Mouse (Mus musculus): ENCODE measurements around the gene Itga2.

GRCm38 (mm10) chr13:114840545-114840944, 91.4 kb downstream of the Itga2 start:
- no peak for TF ChIP-seq POLR2A (IDR thresholded peaks at IDR 0.05; ENCODE audit: insufficient read depth, low read depth, low read length)
- TF ChIP-seq CTCF (IDR thresholded peaks at IDR 0.05): no peak
- TF ChIP-seq EP300 (IDR thresholded peaks at IDR 0.05; ENCODE audit: insufficient read depth, low read depth, low read length): no peak
